Mouse (Mus musculus) liver, embryonic 16.5 days (tissue): ENCODE data around the gene Retreg3. TPM values are rescaled to one million over a fixed set of nuclear protein-coding genes. Genes with fewer than 3 reads are reported as not detected.

ENCODE experiments used
- ATAC-seq: fragments of 200-750 bp; cut with Nextera tagmentation; 2 replicates; pipeline ENCODE4 v1.8.0; 2017; ENCODE audit warnings: low read depth, mild to moderate bottlenecking, moderate number of reproducible peaks, moderate library complexity
- H3K27ac ChIP-seq: fragments of 300-500 bp; sonication (generic); 2 replicates; pipeline ENCODE4 v1.5.1; 2014; ENCODE audit warnings: mild to moderate bottlenecking, low read length
- H3K27me3 ChIP-seq: fragments of 300-500 bp; sonication (generic); 2 replicates; pipeline ENCODE4 v1.6.1; 2014; ENCODE audit warnings: low read depth, low read length, mixed read lengths; ENCODE audit not compliant: control insufficient read depth, insufficient read depth
- H3K36me3 ChIP-seq: fragments of 300-500 bp; sonication (generic); 2 replicates; pipeline ENCODE4 v1.6.1; 2014; ENCODE audit warnings: mild to moderate bottlenecking; ENCODE audit not compliant: control insufficient read depth, insufficient read depth
- H3K4me1 ChIP-seq: fragments of 300-500 bp; sonication (generic); 2 replicates; pipeline ENCODE4 v1.6.1; 2014; ENCODE audit warnings: low read depth, low read length, mixed read lengths; ENCODE audit not compliant: control insufficient read depth
- H3K4me2 ChIP-seq: fragments of 300-500 bp; sonication (generic); 2 replicates; pipeline ENCODE4 v1.6.1; 2014; ENCODE audit warnings: low read depth, low read length, mixed read lengths
- H3K4me3 ChIP-seq: fragments of 300-500 bp; sonication (generic); 2 replicates; pipeline ENCODE4 v1.5.1; 2014; ENCODE audit warnings: low read depth, mild to moderate bottlenecking, low read length
- H3K9ac ChIP-seq: fragments of 300-500 bp; sonication (generic); 2 replicates; pipeline ENCODE4 v1.6.1; 2014; ENCODE audit warnings: low read depth, low read length
- H3K9me3 ChIP-seq: fragments of 300-500 bp; sonication (generic); replicated peaks from 2 replicates; pipeline ENCODE4 v1.6.1; 2016; ENCODE audit warnings: low read length; ENCODE audit not compliant: control insufficient read depth
- WGBS: fragments of 180-500 bp; shearing (Covaris S2); extraction: QIAGEN DNeasy Blood & Tissue Kit; methylation state at CpG from one replicate; pipeline ENCODE4 v1.1.7; 2014; ENCODE audit not compliant: insufficient replicate concordance; 5-methylcytosine and 5-hydroxymethylcytosine counted together
- polyA plus RNA-seq: library from polyadenylated mRNA; unstranded; fragments of >200 nt; fragmentation: Nextera tagmentation; extraction: Ambion mirVana; gene quantifications from 2 replicates; pipeline ENCODE4 v1.2.1, GENCODE M21; 2015

The Retreg3 gene
- polyA plus RNA-seq, 1 experiment from 2014 or later = 11.9 TPM

- no peaks in the 10 kb centered on the region for H3K36me3 ChIP-seq
- no peak overlapping the region for H3K9ac ChIP-seq
- H3K4me2 ChIP-seq = peak overlapping the region; percentile 39
- peak overlapping the region; percentile 27; the same call in 1 of the 2 replicates for H3K4me3 ChIP-seq
- 37% methylated on average over 27 of the region's 27 CpGs for WGBS
- H3K9me3 ChIP-seq = no peaks in the 10 kb centered on the region
- no peak for ATAC-seq
- peaks cover 3% of the 10 kb centered on the region; the same call in 1 of the 2 replicates for H3K4me1 ChIP-seq
- H3K27me3 ChIP-seq = peaks cover 28% of the 10 kb centered on the region
- no peak overlapping the region for H3K27ac ChIP-seq
These were observed 20.6 kb upstream of the Retreg3 start for GRCm38 (mm10) chr11:101140164-101140819.

GRCm38 (mm10) chr11:101138536-101139181, 19.0 kb upstream of the Retreg3 start:
- H3K4me1 ChIP-seq = 0 out of 2 replicates have a peak, but pooled peaks cover under 1% of the 10 kb centered on the region
- H3K9ac ChIP-seq = no peak overlapping the region
- no peak for ATAC-seq
- WGBS = 15% methylated on average over 15 of the region's 15 CpGs
- H3K27me3 ChIP-seq = peaks cover 26% of the 10 kb centered on the region
- no peaks in the 10 kb centered on the region for H3K9me3 ChIP-seq
- H3K4me3 ChIP-seq = no peak overlapping the region
- H3K4me2 ChIP-seq = no peak overlapping the region
- H3K36me3 ChIP-seq = no peaks in the 10 kb centered on the region
- no peak overlapping the region for H3K27ac ChIP-seq

DNA sequence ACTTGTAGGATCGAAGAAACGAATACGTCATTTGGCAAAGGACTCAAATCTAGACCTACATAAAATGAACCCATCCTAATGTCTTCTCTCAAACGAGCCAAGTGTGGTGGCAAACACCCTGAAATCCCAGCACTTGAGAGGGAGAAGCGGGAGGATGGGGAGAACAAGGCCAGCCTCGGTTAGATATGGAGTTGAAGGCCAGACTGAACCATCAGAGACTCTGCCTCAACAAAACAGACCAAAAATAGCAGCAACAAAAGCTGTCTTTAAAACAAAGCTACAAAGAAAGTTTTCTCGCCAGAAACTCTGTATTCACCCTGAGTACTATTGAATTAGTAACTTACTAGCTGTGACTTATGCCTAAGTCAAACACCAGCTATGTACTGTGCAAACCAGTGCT, 17.3 kb upstream of the Retreg3 start:
- Histone ChIP-seq H3K27me3 (peaks cover 26% of the 10 kb centered on the region), H3K4me1 (no peaks in the 10 kb centered on the region), H3K4me2 (no peak overlapping the region), H3K9ac (no peak overlapping the region), H3K9me3 (no peaks in the 10 kb centered on the region), H3K4me3 (no peak overlapping the region), H3K27ac (no peak overlapping the region), H3K36me3 (no peaks in the 10 kb centered on the region)
- whole genome bisulfite sequencing = 59% methylated on average over 7 of the region's 7 CpGs
- ATAC-seq = no peak

DNA sequence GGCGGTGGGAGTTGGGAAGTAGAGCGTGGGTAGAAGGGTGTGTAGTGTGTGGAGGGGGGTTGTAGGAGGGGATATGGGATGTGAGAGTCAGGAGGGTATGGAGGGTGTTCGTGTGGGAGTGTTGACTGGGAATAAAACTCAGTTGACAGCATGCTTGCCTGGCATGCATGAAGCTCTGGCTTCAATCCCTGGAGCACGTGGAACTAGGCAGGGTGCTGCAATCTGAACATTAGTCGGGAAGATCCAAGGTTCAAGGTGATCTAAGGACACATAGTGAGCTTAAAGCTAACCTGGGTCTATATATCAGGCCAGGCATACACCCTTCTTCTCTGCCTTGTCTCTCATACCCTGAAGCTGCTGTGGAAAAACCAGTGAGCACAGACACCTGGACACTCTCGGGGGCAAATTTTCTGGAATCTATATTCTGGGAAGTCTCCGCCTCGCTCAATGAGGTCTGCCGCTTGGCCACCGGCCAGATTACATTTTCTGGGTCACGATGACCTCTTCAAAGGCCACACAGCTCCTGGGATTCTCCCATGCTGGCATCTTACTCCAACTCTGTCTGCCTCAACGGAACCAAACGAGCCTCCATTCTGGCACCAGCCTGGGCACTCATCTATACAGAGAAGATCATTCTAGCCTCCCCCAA, 14.6 kb upstream of the Retreg3 start:
- peaks cover 5% of the 10 kb centered on the region for H3K27me3 ChIP-seq
- WGBS = 63% methylated on average over 13 of the region's 13 CpGs
- H3K4me3 ChIP-seq = no peak overlapping the region
- no peak overlapping the region for H3K9ac ChIP-seq
- no peak overlapping the region for H3K27ac ChIP-seq
- no peak overlapping the region for H3K4me2 ChIP-seq
- ATAC-seq = peak; percentile 53; the same call in 1 of the 2 replicates
- H3K36me3 ChIP-seq = no peaks in the 10 kb centered on the region
- peaks cover 8% of the 10 kb centered on the region for H3K4me1 ChIP-seq
- H3K9me3 ChIP-seq = no peaks in the 10 kb centered on the region

DNA sequence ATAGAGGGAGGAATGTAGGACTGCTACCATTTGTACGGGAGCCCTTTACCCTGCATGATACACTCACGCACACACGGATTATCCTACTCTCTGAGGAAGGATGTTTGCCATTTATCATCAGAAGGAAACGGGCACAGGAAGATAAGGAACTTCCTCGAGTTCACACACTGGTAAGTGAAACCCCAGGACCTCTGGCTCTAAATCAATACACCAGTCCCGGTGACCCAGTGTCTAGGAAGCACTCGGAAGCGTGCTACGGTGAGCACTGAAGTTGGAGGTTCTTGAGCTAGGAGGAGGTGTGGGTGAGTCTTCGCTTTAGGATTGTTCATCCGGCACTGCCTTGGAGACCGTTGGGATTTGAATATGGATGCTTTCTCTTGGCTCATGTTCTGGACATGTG, 13.3 kb upstream of the Retreg3 start:
- no peak for ATAC-seq
- Histone ChIP-seq H3K9me3 (no peaks in the 10 kb centered on the region), H3K27ac (no peak overlapping the region), H3K27me3 (no peaks in the 10 kb centered on the region), H3K4me1 (peaks cover 8% of the 10 kb centered on the region), H3K4me2 (no peak overlapping the region), H3K4me3 (no peak overlapping the region), H3K9ac (no peak overlapping the region), H3K36me3 (no peaks in the 10 kb centered on the region)
- WGBS = 20% methylated on average over 12 of the region's 12 CpGs

GRCm38 (mm10) chr11:101131701-101132100, 12.0 kb upstream of the Retreg3 start:
- Histone ChIP-seq H3K4me2 (no peak overlapping the region), H3K27me3 (no peaks in the 10 kb centered on the region), H3K36me3 (peaks cover 2% of the 10 kb centered on the region), H3K27ac (no peak overlapping the region), H3K4me1 (peaks cover 8% of the 10 kb centered on the region), H3K9ac (no peak overlapping the region), H3K4me3 (no peak overlapping the region), H3K9me3 (no peaks in the 10 kb centered on the region)
- ATAC-seq = no peak
- WGBS = 81% methylated on average over 6 of the region's 6 CpGs

DNA sequence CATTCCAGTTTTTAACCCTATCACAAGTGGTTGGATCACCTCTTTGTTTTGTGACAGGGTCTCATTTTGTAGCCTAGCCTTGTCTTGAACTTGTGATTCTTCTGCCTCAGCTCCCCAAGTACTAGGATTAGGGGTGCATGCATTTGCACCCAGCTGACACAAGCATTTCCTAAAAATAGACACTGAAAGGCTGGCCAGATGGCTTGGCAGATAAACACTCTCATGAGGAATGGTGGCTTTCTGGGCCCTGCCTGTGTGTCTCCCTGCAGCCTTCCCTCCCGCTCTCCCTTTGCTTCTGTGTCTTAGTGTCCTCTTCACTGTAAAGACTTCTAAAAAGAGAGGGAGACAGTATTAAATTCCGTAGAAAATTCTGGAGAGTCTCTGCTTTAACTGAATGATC, 11.5 kb upstream of the Retreg3 start:
- Histone ChIP-seq H3K9ac (no peak overlapping the region), H3K27me3 (no peaks in the 10 kb centered on the region), H3K9me3 (no peaks in the 10 kb centered on the region), H3K4me1 (peaks cover 8% of the 10 kb centered on the region), H3K4me2 (no peak overlapping the region), H3K4me3 (no peak overlapping the region), H3K27ac (no peak overlapping the region), H3K36me3 (peaks cover 7% of the 10 kb centered on the region)
- 0 out of 2 replicates have a peak, but pooled peaks have one; percentile 43 for ATAC-seq
- 49% methylated on average over 2 of the region's 2 CpGs for WGBS

GRCm38 (mm10) chr11:101130056-101130756, 10.5 kb upstream of the Retreg3 start:
- Histone ChIP-seq H3K9me3 (no peaks in the 10 kb centered on the region), H3K36me3 (peaks cover 10% of the 10 kb centered on the region), H3K4me1 (peaks cover 8% of the 10 kb centered on the region), H3K9ac (no peak overlapping the region), H3K27me3 (no peaks in the 10 kb centered on the region), H3K4me3 (no peak overlapping the region), H3K4me2 (no peak overlapping the region), H3K27ac (no peak overlapping the region)
- ATAC-seq = no peak
- 36% methylated on average over 18 of the region's 18 CpGs for WGBS
